9 mouse cellular contexts compared by ENCODE assay signal in genomic region chr9:37359331-37360220, GRCm38 (mm10). TPM values are rescaled to one million over a fixed set of nuclear protein-coding genes. Genes with fewer than 3 reads are reported as not detected.
A peak's percentile ranks its signal among the peaks of the same experiment; 100 is the strongest.
DNase-seq lines count a peak whose midpoint lies in the region; ATAC-seq and TF ChIP-seq lines count a peak whose summit lies in the region.
"Had no signal": no experiment of that assay in that cellular context is flagged by ENCODE, and none has a peak within 500 bp of the region (broad histone marks: within the 10 kb centered on the region; RNA-seq: fewer than 3 reads in every experiment).

No protein-coding gene starts in this region.

- H3K27me3 ChIP-seq in heart, embryonic 12.5 days (replicated peaks): no peaks in the 10 kb centered on the region
- H3K27me3 ChIP-seq in heart, adult 2 months (ENCODE audit: control insufficient read depth, insufficient read depth, low read length): no peaks in the 10 kb centered on the region
- H3K27me3 ChIP-seq in forebrain, embryonic 10.5 days (ENCODE audit: poor library complexity, severe bottlenecking): no peaks in the 10 kb centered on the region
- H3K27me3 ChIP-seq in kidney, embryonic 14.5 days (ENCODE audit: control insufficient read depth, insufficient read depth, low read length): no peaks in the 10 kb centered on the region
- H3K27me3 ChIP-seq in limb, embryonic 14.5 days (ENCODE audit: control insufficient read depth, insufficient read depth, low read length): no peaks in the 10 kb centered on the region

- 53% methylated on average over 6 of the region's 6 CpGs for WGBS in heart, embryonic 12.5 days
- 63% methylated on average over 6 of the region's 6 CpGs for WGBS in heart, adult 2 months
- 28% methylated on average over 6 of the region's 6 CpGs for WGBS in forebrain, embryonic 10.5 days
- WGBS in kidney, embryonic 14.5 days: 65% methylated on average over 6 of the region's 6 CpGs
- 52% methylated on average over 6 of the region's 6 CpGs for WGBS in limb, embryonic 14.5 days
- 13% methylated on average over 6 of the region's 6 CpGs for WGBS in olfactory bulb, adult 2 months

- H3K79me2 ChIP-seq in heart, adult 2 months (replicated peaks; ENCODE audit: control insufficient read depth, insufficient read depth, low read length): no peaks in the 10 kb centered on the region

- no peak overlapping the region for H3K9ac ChIP-seq in heart, embryonic 12.5 days
- H3K9ac ChIP-seq in heart, adult 2 months (ENCODE audit: low read depth, low read length): no peak overlapping the region
- H3K9ac ChIP-seq in kidney, embryonic 14.5 days (ENCODE audit: low read depth, low read length): no peak overlapping the region
- no peak overlapping the region for H3K9ac ChIP-seq in limb, embryonic 14.5 days (ENCODE audit: low read depth, low read length, severe bottlenecking)

- no peak for ATAC-seq in heart, embryonic 12.5 days (ENCODE audit: insufficient number of reproducible peaks, low FRiP score)
- peak; percentile 57; the same call in 1 of the 2 replicates for ATAC-seq in kidney, embryonic 14.5 days (ENCODE audit: low FRiP score, low TSS enrichment)
- ATAC-seq in limb, embryonic 14.5 days (ENCODE audit: low FRiP score, low read depth): peak; percentile 76
- ATAC-seq in granulocyte monocyte progenitor cell, adult 5-6 weeks (replicated peaks; ENCODE audit: poor library complexity, severe bottlenecking): no peak

- no peak overlapping the region for H3K4me3 ChIP-seq in heart, embryonic 12.5 days
- no peak overlapping the region for H3K4me3 ChIP-seq in heart, adult 2 months
- peak overlapping the region; percentile 15; the same call in 1 of the 2 replicates for H3K4me3 ChIP-seq in forebrain, embryonic 10.5 days
- no peak overlapping the region for H3K4me3 ChIP-seq in kidney, embryonic 14.5 days (ENCODE audit: low read length)
- H3K4me3 ChIP-seq in limb, embryonic 14.5 days (replicated peaks; ENCODE audit: low read length): no peak overlapping the region
- no peak overlapping the region for H3K4me3 ChIP-seq in olfactory bulb, adult 2 months (ENCODE audit: insufficient read depth, low read depth, low read length)

- no peaks in the 10 kb centered on the region for H3K9me3 ChIP-seq in heart, embryonic 12.5 days (replicated peaks)
- no peaks in the 10 kb centered on the region for H3K9me3 ChIP-seq in forebrain, embryonic 10.5 days
- H3K9me3 ChIP-seq in kidney, embryonic 14.5 days (ENCODE audit: control insufficient read depth, low read length): no peaks in the 10 kb centered on the region
- H3K9me3 ChIP-seq in limb, embryonic 14.5 days (ENCODE audit: control insufficient read depth, low read length): no peaks in the 10 kb centered on the region

- TF ChIP-seq EP300 in heart, adult 2 months (IDR thresholded peaks at IDR 0.05; ENCODE audit: insufficient read depth, low read depth, low read length): no peak

- TF ChIP-seq CTCF in heart, adult 2 months (IDR thresholded peaks at IDR 0.05): no peak
- TF ChIP-seq CTCF in olfactory bulb, adult 2 months (IDR thresholded peaks at IDR 0.05; ENCODE audit: insufficient read depth, low read depth, low read length): no peak

- intact Hi-C loops in heart, adult 2 months (cut with DNase I): no loop called here

- peaks cover 8% of the 10 kb centered on the region for H3K4me1 ChIP-seq in heart, embryonic 12.5 days (replicated peaks)
- H3K4me1 ChIP-seq in heart, adult 2 months (ENCODE audit: control insufficient read depth, insufficient read depth, low read length): no peaks in the 10 kb centered on the region
- peaks cover 34% of the 10 kb centered on the region for H3K4me1 ChIP-seq in forebrain, embryonic 10.5 days
- no peaks in the 10 kb centered on the region for H3K4me1 ChIP-seq in kidney, embryonic 14.5 days (ENCODE audit: control insufficient read depth, insufficient read depth, low read length)
- H3K4me1 ChIP-seq in limb, embryonic 14.5 days (ENCODE audit: control insufficient read depth, insufficient read depth, low read length): peaks cover 6% of the 10 kb centered on the region; the same call in 1 of the 2 replicates
- peaks cover 7% of the 10 kb centered on the region for H3K4me1 ChIP-seq in olfactory bulb, adult 2 months (ENCODE audit: control insufficient read depth, insufficient read depth, low read length)

- DNase-seq in heart, adult 2 months: no peak
- DNase-seq in forebrain, embryonic 10.5 days (ENCODE audit: extremely low spot score, low spot score): peak; percentile 81
- peak; percentile 62 for DNase-seq in limb, embryonic 14.5 days (ENCODE audit: low spot score)
- no peak for DNase-seq in urinary bladder, adult 2 months (ENCODE audit: low spot score)

- H3K4me2 ChIP-seq in heart, embryonic 12.5 days: peak overlapping the region; percentile 11; the same call in 1 of the 2 replicates
- no peak overlapping the region for H3K4me2 ChIP-seq in kidney, embryonic 14.5 days (replicated peaks; ENCODE audit: low read depth, low read length)
- H3K4me2 ChIP-seq in limb, embryonic 14.5 days (replicated peaks; ENCODE audit: low read depth, low read length, severe bottlenecking): no peak overlapping the region

- no peaks in the 10 kb centered on the region for H3K36me3 ChIP-seq in heart, embryonic 12.5 days
- H3K36me3 ChIP-seq in heart, adult 2 months (ENCODE audit: control insufficient read depth, insufficient read depth, low read length): no peaks in the 10 kb centered on the region
- H3K36me3 ChIP-seq in forebrain, embryonic 10.5 days (replicated peaks): no peaks in the 10 kb centered on the region
- H3K36me3 ChIP-seq in kidney, embryonic 14.5 days (ENCODE audit: control insufficient read depth, insufficient read depth, low read length): no peaks in the 10 kb centered on the region
- no peaks in the 10 kb centered on the region for H3K36me3 ChIP-seq in limb, embryonic 14.5 days (ENCODE audit: control insufficient read depth, insufficient read depth, low read length)

- no peak for TF ChIP-seq POLR2A in heart, adult 2 months (IDR thresholded peaks at IDR 0.05; ENCODE audit: insufficient read depth, low read depth, low read length)
- no peak for TF ChIP-seq POLR2A in limb, embryonic 14.5 days (IDR thresholded peaks at IDR 0.05; ENCODE audit: borderline replicate concordance, extremely low read depth, insufficient read depth, insufficient read length)
- TF ChIP-seq POLR2A in olfactory bulb, adult 2 months (IDR thresholded peaks at IDR 0.05; ENCODE audit: insufficient read depth, low read depth, low read length): no peak

- H3K27ac ChIP-seq in heart, embryonic 12.5 days (ENCODE audit: poor library complexity, severe bottlenecking): peak overlapping the region; percentile 23; the same call in 1 of the 2 replicates
- H3K27ac ChIP-seq in heart, adult 2 months: no peak overlapping the region
- peak overlapping the region; percentile 90 for H3K27ac ChIP-seq in forebrain, embryonic 10.5 days
- H3K27ac ChIP-seq in kidney, embryonic 14.5 days (ENCODE audit: low read depth, low read length): no peak overlapping the region
- H3K27ac ChIP-seq in limb, embryonic 14.5 days (replicated peaks; ENCODE audit: low read depth, low read length): peak overlapping the region; percentile 15
- H3K27ac ChIP-seq in olfactory bulb, adult 2 months (ENCODE audit: insufficient read depth, low read depth, low read length): peak overlapping the region; percentile 74

RNA-seq across cellular contexts. Expression of gene Hepacam, which starts 7.6 kb away (rescaled TPM):
- 0.06 TPM in 1 of 2 replicates, not detected in the other for polyA plus RNA-seq in heart, embryonic 12.5 days (2016; fragmentation: Nextera tagmentation; extraction: Ambion mirVana)
- total RNA-seq in heart, adult 2 months (2021): not detected
- 0.18 and 0.29 TPM in 2 replicates for polyA plus RNA-seq in heart, adult 2 months (2012; rRNA removed)
- 0.07 TPM in 1 of 2 replicates, not detected in the other for polyA plus RNA-seq in forebrain, embryonic 10.5 days (2016; fragmentation: Nextera tagmentation; extraction: Ambion mirVana)
- polyA plus RNA-seq in kidney, embryonic 14.5 days (2014; fragmentation: Nextera tagmentation; extraction: Ambion mirVana): not detected in 2 replicates
- 0.05 and 0.11 TPM in 2 replicates for polyA plus RNA-seq in limb, embryonic 14.5 days (2012; rRNA removed)
- polyA plus RNA-seq in limb, embryonic 14.5 days (2014; fragmentation: Nextera tagmentation; extraction: Ambion mirVana): 0.10 TPM in 1 of 2 replicates, not detected in the other
- polyA plus RNA-seq in olfactory bulb, adult 2 months (2012; ENCODE audit: insufficient read depth, insufficient read length, low replicate concordance, missing spikeins): not detected in 2 replicates
- not detected in 2 replicates for total RNA-seq in granulocyte monocyte progenitor cell, adult 5-6 weeks (2014; fragmentation: Nextera tagmentation)
- not detected in 2 replicates for total RNA-seq in granulocyte monocyte progenitor cell, adult 5-6 weeks (2017)
- polyA plus RNA-seq in urinary bladder, adult 2 months (2012; rRNA removed): 0.18 and 0.21 TPM in 2 replicates
- total RNA-seq: neutrophil, adult 5-6 weeks had no signal

RNA-seq across cellular contexts. Expression of gene Ccdc15, which starts 11.3 kb away (rescaled TPM):
- polyA plus RNA-seq in heart, embryonic 12.5 days (2016; fragmentation: Nextera tagmentation; extraction: Ambion mirVana): 5.4 and 5.6 TPM in 2 replicates
- total RNA-seq in heart, adult 2 months (2021): 1 to 10 TPM; 1.7 to 2.0 TPM
- polyA plus RNA-seq in heart, adult 2 months (2012; rRNA removed): 0.47 and 0.53 TPM in 2 replicates
- 12.6 and 13.4 TPM in 2 replicates for polyA plus RNA-seq in forebrain, embryonic 10.5 days (2016; fragmentation: Nextera tagmentation; extraction: Ambion mirVana)
- polyA plus RNA-seq in kidney, embryonic 14.5 days (2014; fragmentation: Nextera tagmentation; extraction: Ambion mirVana): 5.8 and 8.2 TPM in 2 replicates
- 3.3 and 4.6 TPM in 2 replicates for polyA plus RNA-seq in limb, embryonic 14.5 days (2012; rRNA removed)
- 6.0 and 6.4 TPM in 2 replicates for polyA plus RNA-seq in limb, embryonic 14.5 days (2014; fragmentation: Nextera tagmentation; extraction: Ambion mirVana)
- polyA plus RNA-seq in olfactory bulb, adult 2 months (2012; ENCODE audit: insufficient read depth, insufficient read length, low replicate concordance, missing spikeins): not detected in 2 replicates
- 13.3 and 16.7 TPM in 2 replicates for total RNA-seq in granulocyte monocyte progenitor cell, adult 5-6 weeks (2014; fragmentation: Nextera tagmentation)
- total RNA-seq in granulocyte monocyte progenitor cell, adult 5-6 weeks (2017): 11.7 and 14.5 TPM in 2 replicates
- polyA plus RNA-seq in urinary bladder, adult 2 months (2012; rRNA removed): 1.3 and 1.4 TPM in 2 replicates

RNA-seq across cellular contexts. Expression of gene Robo4, which starts 42.1 kb away (rescaled TPM):
- polyA plus RNA-seq in heart, embryonic 12.5 days (2016; fragmentation: Nextera tagmentation; extraction: Ambion mirVana): 4.6 and 6.2 TPM in 2 replicates
- total RNA-seq in heart, adult 2 months (2021): 10 to 100 TPM; 27.9 to 31.8 TPM
- 33.7 and 38.6 TPM in 2 replicates for polyA plus RNA-seq in heart, adult 2 months (2012; rRNA removed)
- 4.8 and 6.8 TPM in 2 replicates for polyA plus RNA-seq in forebrain, embryonic 10.5 days (2016; fragmentation: Nextera tagmentation; extraction: Ambion mirVana)
- 10.5 and 11.9 TPM in 2 replicates for polyA plus RNA-seq in kidney, embryonic 14.5 days (2014; fragmentation: Nextera tagmentation; extraction: Ambion mirVana)
- 13.2 and 17.6 TPM in 2 replicates for polyA plus RNA-seq in limb, embryonic 14.5 days (2012; rRNA removed)
- polyA plus RNA-seq in limb, embryonic 14.5 days (2014; fragmentation: Nextera tagmentation; extraction: Ambion mirVana): 12.4 and 13.8 TPM in 2 replicates
- not detected in 2 replicates for polyA plus RNA-seq in olfactory bulb, adult 2 months (2012; ENCODE audit: insufficient read depth, insufficient read length, low replicate concordance, missing spikeins)
- 0.30 TPM in 1 of 2 replicates, not detected in the other for total RNA-seq in granulocyte monocyte progenitor cell, adult 5-6 weeks (2014; fragmentation: Nextera tagmentation)
- total RNA-seq in granulocyte monocyte progenitor cell, adult 5-6 weeks (2017): 0.04 TPM in 1 of 2 replicates, not detected in the other
- 10.5 and 12.4 TPM in 2 replicates for polyA plus RNA-seq in urinary bladder, adult 2 months (2012; rRNA removed)
- total RNA-seq: neutrophil, adult 5-6 weeks had no signal

Comparison
In these comparisons a context has a peak if more than half of its experiments do, and no peak if none do; other contexts are left out.
1. H3K27ac ChIP-seq: peak in heart, embryonic 12.5 days (single experiment), forebrain, embryonic 10.5 days (single experiment), limb, embryonic 14.5 days (single experiment) and olfactory bulb, adult 2 months (single experiment); none in heart, adult 2 months (single experiment) and kidney, embryonic 14.5 days (single experiment).
2. ATAC-seq: peak in kidney, embryonic 14.5 days (single experiment) and limb, embryonic 14.5 days (single experiment); none in heart, embryonic 12.5 days (single experiment) and granulocyte monocyte progenitor cell, adult 5-6 weeks (single experiment).
3. DNase-seq: peak in forebrain, embryonic 10.5 days (single experiment) and limb, embryonic 14.5 days (single experiment); none in heart, adult 2 months (0 of 2) and urinary bladder, adult 2 months (single experiment).